Mouse (Mus musculus): ENCODE measurements at regions not wholly inside any gene's neighbourhood (a gene's known extent, or its start where the extent isn't known, plus 50 kb on each side); places are given as distances from the start of the nearest gene placed in this dataset.

GRCm38 (mm10) chr19:28167451-28168165, 156.6 kb upstream of the Rfx3 start:
- H3K27ac ChIP-seq (ENCODE audit: control insufficient read depth, insufficient read depth, low read length), result no peak overlapping the region
- H3K4me3 ChIP-seq (ENCODE audit: control insufficient read depth, insufficient read depth, low read length), result no peak overlapping the region
- WGBS, result 95% methylated on average over 12 of the region's 12 CpGs
- H3K27me3 ChIP-seq (ENCODE audit: control insufficient read depth, insufficient read depth, low read length), result no peaks in the 10 kb centered on the region
- H3K4me1 ChIP-seq (replicated peaks; ENCODE audit: control insufficient read depth, insufficient read depth, low read length), result no peaks in the 10 kb centered on the region
- no peaks in the 10 kb centered on the region for H3K36me3 ChIP-seq (ENCODE audit: control insufficient read depth, insufficient read depth, low read length)
- DNase-seq, result no peak
- TF ChIP-seq CTCF (IDR thresholded peaks at IDR 0.05; ENCODE audit: borderline replicate concordance, control insufficient read depth, extremely low read depth, insufficient read depth, low read length, poor library complexity) (no peak), POLR2A (IDR thresholded peaks at IDR 0.05; ENCODE audit: control insufficient read depth, extremely low read depth, insufficient read depth, low read length, poor library complexity) (no peak)

- no peaks in the 10 kb centered on the region for H3K4me1 ChIP-seq (replicated peaks; ENCODE audit: control insufficient read depth, insufficient read depth, low read length)
- no peaks in the 10 kb centered on the region for H3K27me3 ChIP-seq (ENCODE audit: control insufficient read depth, insufficient read depth, low read length)
- TF ChIP-seq POLR2A (IDR thresholded peaks at IDR 0.05; ENCODE audit: control insufficient read depth, extremely low read depth, insufficient read depth, low read length, poor library complexity), result no peak
- TF ChIP-seq CTCF (IDR thresholded peaks at IDR 0.05; ENCODE audit: borderline replicate concordance, control insufficient read depth, extremely low read depth, insufficient read depth, low read length, poor library complexity), result no peak
- 94% methylated on average over 7 of the region's 7 CpGs for WGBS
- H3K36me3 ChIP-seq (ENCODE audit: control insufficient read depth, insufficient read depth, low read length), result no peaks in the 10 kb centered on the region
- no peak overlapping the region for H3K27ac ChIP-seq (ENCODE audit: control insufficient read depth, insufficient read depth, low read length)
- DNase-seq, result no peak
- H3K4me3 ChIP-seq (ENCODE audit: control insufficient read depth, insufficient read depth, low read length), result no peak overlapping the region
These were observed 155.7 kb upstream of the Rfx3 start for GRCm38 (mm10) chr19:28166626-28167025.

- 51% methylated on average over 15 of the region's 15 CpGs for WGBS
- peak; percentile 33 for DNase-seq
- no peak overlapping the region for H3K4me3 ChIP-seq (ENCODE audit: control insufficient read depth, insufficient read depth, low read length)
- H3K36me3 ChIP-seq (ENCODE audit: control insufficient read depth, insufficient read depth, low read length), result no peaks in the 10 kb centered on the region
- no peaks in the 10 kb centered on the region for H3K4me1 ChIP-seq (replicated peaks; ENCODE audit: control insufficient read depth, insufficient read depth, low read length)
- no peak overlapping the region for H3K27ac ChIP-seq (ENCODE audit: control insufficient read depth, insufficient read depth, low read length)
- TF ChIP-seq CTCF (IDR thresholded peaks at IDR 0.05; ENCODE audit: borderline replicate concordance, control insufficient read depth, extremely low read depth, insufficient read depth, low read length, poor library complexity), result no peak
- TF ChIP-seq POLR2A (IDR thresholded peaks at IDR 0.05; ENCODE audit: control insufficient read depth, extremely low read depth, insufficient read depth, low read length, poor library complexity), result no peak
- no peaks in the 10 kb centered on the region for H3K27me3 ChIP-seq (ENCODE audit: control insufficient read depth, insufficient read depth, low read length)
These were observed 155.0 kb upstream of the Rfx3 start for GRCm38 (mm10) chr19:28165901-28166361.

- no peak for TF ChIP-seq CTCF (IDR thresholded peaks at IDR 0.05; ENCODE audit: borderline replicate concordance, control insufficient read depth, extremely low read depth, insufficient read depth, low read length, poor library complexity)
- WGBS, result 93% methylated on average over 6 of the region's 6 CpGs
These were observed 152.2 kb upstream of the Rfx3 start for GRCm38 (mm10) chr19:28163195-28163594.

GRCm38 (mm10) chr19:28160582-28160981, 149.6 kb upstream of the Rfx3 start:
- Histone ChIP-seq H3K27me3 (ENCODE audit: control insufficient read depth, insufficient read depth, low read length) (no peaks in the 10 kb centered on the region), H3K27ac (ENCODE audit: control insufficient read depth, insufficient read depth, low read length) (no peak overlapping the region), H3K4me1 (replicated peaks; ENCODE audit: control insufficient read depth, insufficient read depth, low read length) (no peaks in the 10 kb centered on the region), H3K36me3 (ENCODE audit: control insufficient read depth, insufficient read depth, low read length) (no peaks in the 10 kb centered on the region), H3K4me3 (ENCODE audit: control insufficient read depth, insufficient read depth, low read length) (no peak overlapping the region)
- TF ChIP-seq POLR2A (IDR thresholded peaks at IDR 0.05; ENCODE audit: control insufficient read depth, extremely low read depth, insufficient read depth, low read length, poor library complexity) (no peak), CTCF (IDR thresholded peaks at IDR 0.05; ENCODE audit: borderline replicate concordance, control insufficient read depth, extremely low read depth, insufficient read depth, low read length, poor library complexity) (no peak)
- 88% methylated on average over 4 of the region's 4 CpGs for WGBS
- DNase-seq, result peak; percentile 33

More at GRCm38 (mm10) chr19:28163195-28163594, 152.2 kb upstream of the Rfx3 start:
- H3K4me1 ChIP-seq (replicated peaks; ENCODE audit: control insufficient read depth, insufficient read depth, low read length), result no peaks in the 10 kb centered on the region
- H3K27ac ChIP-seq (ENCODE audit: control insufficient read depth, insufficient read depth, low read length), result no peak overlapping the region
- DNase-seq, result no peak
- H3K4me3 ChIP-seq (ENCODE audit: control insufficient read depth, insufficient read depth, low read length), result no peak overlapping the region
- H3K27me3 ChIP-seq (ENCODE audit: control insufficient read depth, insufficient read depth, low read length), result no peaks in the 10 kb centered on the region
- no peaks in the 10 kb centered on the region for H3K36me3 ChIP-seq (ENCODE audit: control insufficient read depth, insufficient read depth, low read length)

GRCm38 (mm10) chr19:28157196-28157595, 146.2 kb upstream of the Rfx3 start:
- Histone ChIP-seq H3K27me3 (ENCODE audit: control insufficient read depth, insufficient read depth, low read length) (no peaks in the 10 kb centered on the region), H3K4me3 (ENCODE audit: control insufficient read depth, insufficient read depth, low read length) (no peak overlapping the region), H3K36me3 (ENCODE audit: control insufficient read depth, insufficient read depth, low read length) (no peaks in the 10 kb centered on the region), H3K27ac (ENCODE audit: control insufficient read depth, insufficient read depth, low read length) (no peak overlapping the region), H3K4me1 (replicated peaks; ENCODE audit: control insufficient read depth, insufficient read depth, low read length) (no peaks in the 10 kb centered on the region)
- 91% methylated on average over 3 of the region's 3 CpGs for WGBS
- no peak for DNase-seq
- TF ChIP-seq POLR2A (IDR thresholded peaks at IDR 0.05; ENCODE audit: control insufficient read depth, extremely low read depth, insufficient read depth, low read length, poor library complexity) (no peak), CTCF (IDR thresholded peaks at IDR 0.05; ENCODE audit: borderline replicate concordance, control insufficient read depth, extremely low read depth, insufficient read depth, low read length, poor library complexity) (no peak)

GRCm38 (mm10) chr19:28137581-28137980, 126.6 kb upstream of the Rfx3 start:
- WGBS, result 95% methylated on average over 10 of the region's 10 CpGs
- Histone ChIP-seq H3K4me1 (replicated peaks; ENCODE audit: control insufficient read depth, insufficient read depth, low read length) (no peaks in the 10 kb centered on the region), H3K4me3 (ENCODE audit: control insufficient read depth, insufficient read depth, low read length) (no peak overlapping the region), H3K27ac (ENCODE audit: control insufficient read depth, insufficient read depth, low read length) (no peak overlapping the region), H3K36me3 (ENCODE audit: control insufficient read depth, insufficient read depth, low read length) (no peaks in the 10 kb centered on the region), H3K27me3 (ENCODE audit: control insufficient read depth, insufficient read depth, low read length) (no peaks in the 10 kb centered on the region)
- no peak for DNase-seq
- TF ChIP-seq CTCF (IDR thresholded peaks at IDR 0.05; ENCODE audit: borderline replicate concordance, control insufficient read depth, extremely low read depth, insufficient read depth, low read length, poor library complexity) (no peak), POLR2A (IDR thresholded peaks at IDR 0.05; ENCODE audit: control insufficient read depth, extremely low read depth, insufficient read depth, low read length, poor library complexity) (no peak)

Data from thymus, adult 2 months (tissue).